Mouse (Mus musculus) forebrain, postnatal 0 days (tissue): ENCODE measurements at regions not wholly inside any gene's neighbourhood (a gene's known extent, or its start where the extent isn't known, plus 50 kb on each side); places are given as distances from the start of the nearest gene placed in this dataset.

Experiments
- ATAC-seq: fragments of 200-750 bp; cut with Nextera tagmentation; 2 replicates; pipeline ENCODE4 v1.8.0; 2017; ENCODE audit warnings: mild to moderate bottlenecking, moderate library complexity
- DNase-seq: peaks from one replicate; pipeline ENCODE4 v3.0.0-alpha.2; 2015
- H3K27ac ChIP-seq: fragments of 300-500 bp; sonication (generic); 2 replicates; pipeline ENCODE4 v1.5.1; 2014; ENCODE audit warnings: low read depth, mild to moderate bottlenecking, antibody characterized with exemption, low read length, moderate library complexity, mixed read lengths
- H3K27me3 ChIP-seq: fragments of 300-500 bp; sonication (generic); 2 replicates; pipeline ENCODE4 v1.6.1; 2014; ENCODE audit warnings: mild to moderate bottlenecking, low read length, mixed read lengths; ENCODE audit not compliant: insufficient read depth
- H3K36me3 ChIP-seq: fragments of 300-500 bp; sonication (generic); 2 replicates; pipeline ENCODE4 v1.6.1; 2014; ENCODE audit warnings: mild to moderate bottlenecking, moderate library complexity; ENCODE audit not compliant: insufficient read depth
- H3K4me1 ChIP-seq: fragments of 300-500 bp; sonication (generic); 2 replicates; pipeline ENCODE4 v1.6.1; 2014; ENCODE audit warnings: antibody characterized with exemption; ENCODE audit not compliant: insufficient read depth
- H3K4me2 ChIP-seq: fragments of 300-500 bp; sonication (generic); 2 replicates; pipeline ENCODE4 v1.6.1; 2014; ENCODE audit warnings: low read depth, mild to moderate bottlenecking, moderate library complexity
- H3K4me3 ChIP-seq: fragments of 300-500 bp; sonication (generic); 2 replicates; pipeline ENCODE4 v1.5.1; 2014; ENCODE audit warnings: low read depth, low read length, mixed read lengths
- H3K9ac ChIP-seq: fragments of 300-500 bp; sonication (generic); 2 replicates; pipeline ENCODE4 v1.6.1; 2014; ENCODE audit warnings: mild to moderate bottlenecking
- H3K9me3 ChIP-seq: fragments of 300-500 bp; sonication (generic); 2 replicates; pipeline ENCODE4 v1.6.1; 2016; ENCODE audit warnings: low read length
- CTCF ChIP-seq: sonication (generic); IDR thresholded peaks from 2 replicates; pipeline ENCODE4 v1.5.1; 2016; ENCODE audit warnings: antibody characterized with exemption, control low read depth, low read depth
- WGBS: fragments of 180-500 bp; shearing (Covaris S2); extraction: QIAGEN DNeasy Blood & Tissue Kit; methylation state at CpG from one replicate; pipeline ENCODE4 v1.1.7; 2014; 5-methylcytosine and 5-hydroxymethylcytosine counted together

DNA sequence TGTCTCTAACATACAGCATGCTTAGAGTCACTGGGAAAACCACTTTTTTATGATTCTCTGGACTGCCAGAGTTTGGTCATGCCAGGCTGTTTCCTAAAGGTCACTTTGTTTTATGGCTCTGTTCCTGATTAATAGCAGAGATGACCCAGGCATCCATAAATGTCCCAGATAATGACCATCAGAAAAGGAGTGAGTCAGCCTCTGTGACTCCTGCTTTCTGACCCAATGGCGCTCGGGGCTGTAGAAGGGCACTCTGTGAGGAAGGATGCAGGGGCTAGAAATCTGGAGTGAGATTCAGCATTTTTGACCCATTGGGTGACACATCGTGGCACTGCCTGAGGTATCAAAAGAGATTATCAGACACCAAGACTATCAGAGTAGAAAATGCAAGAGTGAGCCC, 180.3 kb downstream of the Cartpt start:
- WGBS = 95% methylated on average over 3 of the region's 3 CpGs
- no peak overlapping the region for H3K27ac ChIP-seq
- no peak overlapping the region for H3K9ac ChIP-seq
- H3K4me3 ChIP-seq = no peak overlapping the region
- no peak for TF ChIP-seq CTCF
- H3K27me3 ChIP-seq = no peaks in the 10 kb centered on the region
- H3K4me1 ChIP-seq = no peaks in the 10 kb centered on the region
- no peak overlapping the region for H3K4me2 ChIP-seq
- no peak for ATAC-seq
- no peaks in the 10 kb centered on the region for H3K36me3 ChIP-seq
- H3K9me3 ChIP-seq = no peaks in the 10 kb centered on the region
- no peak for DNase-seq

DNA sequence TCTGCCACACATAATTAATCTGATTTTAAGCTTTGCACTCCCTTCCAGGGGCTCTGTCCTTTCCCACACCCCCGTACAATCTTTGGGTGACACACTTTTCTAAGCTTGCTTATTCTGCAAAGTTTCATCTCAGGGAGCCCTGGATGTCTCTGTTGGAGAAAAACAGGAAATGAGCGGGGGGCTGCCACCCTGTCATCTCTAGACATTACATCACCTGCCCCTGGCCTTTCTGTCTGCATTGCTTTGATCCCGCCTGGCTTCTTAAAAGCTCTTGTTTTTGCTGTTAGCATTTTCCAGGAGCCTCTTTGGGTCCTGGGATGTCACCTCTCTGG, 180.2 kb upstream of the Map1b start:
- Histone ChIP-seq H3K27ac (no peak overlapping the region), H3K4me2 (no peak overlapping the region), H3K27me3 (no peaks in the 10 kb centered on the region), H3K4me3 (no peak overlapping the region), H3K36me3 (no peaks in the 10 kb centered on the region), H3K4me1 (no peaks in the 10 kb centered on the region; the same call in 1 of the 2 replicates), H3K9ac (no peak overlapping the region), H3K9me3 (no peaks in the 10 kb centered on the region)
- ATAC-seq (peak; percentile 5; the same call in 1 of the 2 replicates), DNase-seq (no peak)
- TF ChIP-seq CTCF = no peak
- WGBS = 43% methylated on average over 3 of the region's 3 CpGs

DNA sequence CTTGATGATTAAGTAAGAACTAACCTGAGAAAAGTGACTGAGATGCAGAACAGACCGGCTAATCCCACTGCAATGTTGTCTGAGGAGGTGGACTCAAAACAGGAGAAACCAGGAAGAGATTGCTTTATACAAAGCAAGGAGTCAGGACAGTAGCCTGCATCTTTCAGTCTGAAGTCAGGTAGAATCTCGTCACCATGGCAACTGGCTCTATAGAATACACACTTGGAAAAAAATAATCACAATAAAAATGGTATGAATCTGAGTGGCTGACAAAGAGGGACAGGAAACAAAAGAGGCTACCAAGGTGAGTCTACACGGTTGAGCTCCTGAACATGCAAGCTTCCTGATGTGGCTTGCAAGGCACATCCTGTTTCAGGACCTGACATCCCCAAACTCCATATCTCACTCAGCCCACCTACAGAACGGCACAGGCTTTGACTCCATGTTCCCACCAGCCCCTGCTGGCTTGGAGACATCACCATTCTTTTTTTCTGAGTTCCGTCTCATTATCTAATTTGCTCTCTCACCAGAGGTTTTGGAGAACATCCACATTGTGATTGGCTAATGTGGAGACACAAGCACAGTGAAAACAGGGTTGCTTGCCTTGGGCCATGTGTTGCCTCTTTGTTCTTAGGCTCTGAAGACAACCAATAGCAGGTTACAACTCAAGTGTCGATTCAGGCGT, 179.7 kb upstream of the Map1b start:
- Histone ChIP-seq H3K9ac (no peak overlapping the region), H3K4me2 (no peak overlapping the region), H3K9me3 (no peaks in the 10 kb centered on the region), H3K27ac (no peak overlapping the region; the same call in 1 of the 2 replicates), H3K4me3 (no peak overlapping the region), H3K27me3 (no peaks in the 10 kb centered on the region), H3K4me1 (no peaks in the 10 kb centered on the region; the same call in 1 of the 2 replicates), H3K36me3 (no peaks in the 10 kb centered on the region)
- TF ChIP-seq CTCF = no peak
- WGBS = 53% methylated on average over 7 of the region's 7 CpGs
- ATAC-seq (peak; percentile 34; the same call in 1 of the 2 replicates), DNase-seq (peak; percentile 30)

DNA sequence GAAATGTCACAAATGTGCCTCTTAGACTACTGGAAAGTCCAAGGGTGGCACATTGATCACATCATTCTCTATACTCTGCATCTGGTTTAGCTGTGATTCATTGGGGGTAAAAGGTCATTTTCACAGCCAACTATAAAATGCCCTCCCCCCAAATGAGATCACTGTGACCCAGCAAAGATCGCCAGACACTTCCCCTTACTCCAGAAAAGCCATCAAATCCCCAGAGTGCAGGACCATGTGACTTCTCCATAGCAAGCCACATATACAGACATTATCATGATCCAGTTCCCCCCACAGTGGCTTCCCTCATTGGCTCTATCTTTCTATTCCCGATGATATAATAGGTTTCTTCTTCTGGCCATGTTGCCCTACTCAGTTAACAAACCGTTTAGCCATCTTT, 163.6 kb upstream of the Map1b start:
- Histone ChIP-seq H3K4me1 (no peaks in the 10 kb centered on the region), H3K27me3 (no peaks in the 10 kb centered on the region), H3K27ac (no peak overlapping the region), H3K36me3 (no peaks in the 10 kb centered on the region), H3K4me3 (no peak overlapping the region), H3K9ac (no peak overlapping the region), H3K4me2 (no peak overlapping the region), H3K9me3 (no peaks in the 10 kb centered on the region; the same call in 1 of the 2 replicates)
- no peak for DNase-seq
- no peak for ATAC-seq
- TF ChIP-seq CTCF = no peak
- 89% methylated on average over 3 of the region's 3 CpGs for WGBS

DNA sequence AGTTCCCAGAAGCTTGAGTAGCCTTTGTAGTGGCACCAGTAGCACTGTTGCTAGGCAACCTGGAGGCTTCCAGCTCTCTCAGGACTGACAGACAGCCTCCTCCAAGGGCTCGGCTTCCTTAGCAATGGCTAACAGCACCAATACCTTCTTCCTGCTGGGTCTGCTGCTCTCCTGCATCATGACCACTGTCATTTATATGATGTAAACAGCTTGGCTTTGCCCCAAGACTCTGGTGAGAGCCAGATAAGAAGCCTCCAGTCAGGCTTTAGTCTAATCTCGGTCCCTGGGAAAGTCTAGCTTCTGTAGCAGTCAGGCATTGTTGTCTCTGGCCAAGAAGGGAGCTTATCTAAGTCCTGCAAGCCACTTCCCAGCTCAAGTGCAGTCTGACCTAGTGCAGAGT, 163.1 kb upstream of the Map1b start:
- TF ChIP-seq CTCF = no peak
- H3K27ac ChIP-seq = no peak overlapping the region
- H3K4me3 ChIP-seq = no peak overlapping the region
- no peaks in the 10 kb centered on the region; the same call in 1 of the 2 replicates for H3K9me3 ChIP-seq
- no peak overlapping the region for H3K4me2 ChIP-seq
- no peaks in the 10 kb centered on the region for H3K4me1 ChIP-seq
- H3K9ac ChIP-seq = no peak overlapping the region
- no peaks in the 10 kb centered on the region for H3K27me3 ChIP-seq
- H3K36me3 ChIP-seq = no peaks in the 10 kb centered on the region
- DNase-seq (peak; percentile 48), ATAC-seq (no peak)
- 37% methylated on average over 2 of the region's 2 CpGs for WGBS

DNA sequence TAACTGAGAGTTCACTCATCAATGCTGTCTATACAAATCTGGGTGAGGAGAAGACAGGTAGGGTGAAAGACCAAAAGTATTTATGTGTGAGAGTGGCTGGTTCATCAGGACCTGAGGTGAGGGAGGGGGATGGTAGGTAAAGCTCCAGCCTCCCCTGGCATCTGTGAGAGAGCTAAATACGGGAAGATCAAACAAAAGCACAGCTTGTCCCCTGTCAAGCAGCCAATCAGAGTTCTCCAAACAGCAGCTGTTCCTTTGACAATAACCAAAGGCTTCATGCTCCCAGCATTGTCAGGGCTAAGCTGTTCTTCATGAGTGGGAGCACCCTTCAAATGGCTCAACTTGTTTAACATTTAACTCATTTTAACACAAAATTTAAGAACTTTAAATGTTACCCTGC, 160.1 kb upstream of the Map1b start:
- ATAC-seq = peak; percentile 83
- 7% methylated on average over 1 of the region's 1 CpGs for WGBS

DNA sequence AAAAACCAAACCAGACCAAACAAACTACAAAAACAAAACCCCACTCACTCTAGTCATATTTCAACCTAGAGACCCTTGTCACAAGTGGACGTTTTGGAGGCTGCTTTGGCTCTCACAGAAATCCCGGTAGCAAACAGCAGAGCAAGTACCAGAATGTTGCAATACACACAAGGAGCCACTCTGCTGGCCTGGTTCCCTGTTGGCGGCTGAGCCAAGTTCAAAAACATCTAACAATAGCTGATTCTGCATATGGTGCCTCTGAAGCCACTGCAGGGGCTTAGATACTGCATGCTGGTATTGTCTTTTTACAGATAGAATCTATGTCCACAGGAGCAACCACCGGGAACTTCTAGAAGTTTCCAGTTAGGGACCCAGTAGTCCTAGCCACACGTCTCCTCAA, 159.6 kb upstream of the Map1b start:
- H3K4me1 ChIP-seq = no peaks in the 10 kb centered on the region
- H3K36me3 ChIP-seq = no peaks in the 10 kb centered on the region
- no peak overlapping the region for H3K4me2 ChIP-seq
- ATAC-seq (peak; percentile 72), DNase-seq (peak; percentile 75)
- H3K9me3 ChIP-seq = no peaks in the 10 kb centered on the region; the same call in 1 of the 2 replicates
- WGBS = 31% methylated on average over 5 of the region's 5 CpGs
- no peak overlapping the region for H3K9ac ChIP-seq
- no peaks in the 10 kb centered on the region for H3K27me3 ChIP-seq
- no peak for TF ChIP-seq CTCF
- H3K4me3 ChIP-seq = no peak overlapping the region
- H3K27ac ChIP-seq = peak overlapping the region; percentile 30; the same call in 1 of the 2 replicates

More for the DNA sequence above, 160.1 kb upstream of the Map1b start:
- no peak overlapping the region for H3K4me2 ChIP-seq
- no peak overlapping the region for H3K4me3 ChIP-seq
- peak overlapping the region; percentile 30; the same call in 1 of the 2 replicates for H3K27ac ChIP-seq
- H3K9me3 ChIP-seq = no peaks in the 10 kb centered on the region; the same call in 1 of the 2 replicates
- H3K4me1 ChIP-seq = no peaks in the 10 kb centered on the region
- peak; percentile 79 for DNase-seq
- no peaks in the 10 kb centered on the region for H3K36me3 ChIP-seq
- TF ChIP-seq CTCF = no peak
- H3K27me3 ChIP-seq = no peaks in the 10 kb centered on the region
- no peak overlapping the region for H3K9ac ChIP-seq
